Mouse (Mus musculus): ENCODE data around the gene Exoc3l4.

GRCm38 (mm10) chr12:111377376-111377973 lies 39.3 kb upstream of the Exoc3l4 start, which contains the start of gene Cdc42bpb:
- TF ChIP-seq CTCF (IDR thresholded peaks at IDR 0.05; ENCODE audit: low read depth, low read length) (no peak), GATA1 (IDR thresholded peaks at IDR 0.05; ENCODE audit: borderline replicate concordance, low read length) (no peak), TAL1 (conservative IDR thresholded peaks at IDR 0.05; ENCODE audit: low read depth, low read length) (no peak), POLR2AphosphoS5 (IDR thresholded peaks at IDR 0.05; ENCODE audit: insufficient replicate concordance, low read depth, low read length) (no peak), GATA2 (IDR thresholded peaks at IDR 0.05; ENCODE audit: borderline replicate concordance, low read depth, low read length) (no peak)
